Mouse (Mus musculus) brain, embryonic 14.5 days (tissue): Measurements from ENCODE around the gene Nfkbib. TPM values are rescaled to one million over a fixed set of nuclear protein-coding genes. Genes with fewer than 3 reads are reported as not detected.
A peak's percentile ranks its signal among the peaks of the same experiment; 100 is the strongest.

Experiments used
- DNase-seq: peaks from one replicate; pipeline ENCODE4 v3.0.0-alpha.2; 2011; ENCODE audit warnings: low read depth
- CTCF ChIP-seq: fragments of 200-500 bp; IDR thresholded peaks from 2 replicates; pipeline ENCODE4 v1.5.1; 2012; ENCODE audit warnings: inconsistent platforms, mild to moderate bottlenecking, moderate library complexity, borderline replicate concordance; ENCODE audit not compliant: insufficient read depth, insufficient read length; ENCODE audit errors: extremely low read depth
- POLR2A ChIP-seq: fragments of 200-500 bp; IDR thresholded peaks from 2 replicates; pipeline ENCODE4 v1.6.1; 2012; ENCODE audit warnings: mild to moderate bottlenecking, inconsistent platforms, borderline replicate concordance; ENCODE audit not compliant: poor library complexity, insufficient read depth, insufficient read length, severe bottlenecking; ENCODE audit errors: extremely low read depth
- polyA plus RNA-seq: library from polyadenylated mRNA; depleted of rRNA; stranded (reverse); fragments of >200 nt; gene quantifications from 2 replicates; pipeline ENCODE4 v1.2.3, GENCODE M21; 2012

Gene Nfkbib
- polyA plus RNA-seq, 1 experiment = 34.7 TPM

GRCm38 (mm10) chr7:28796562-28796975 is 29.3 kb upstream of the Nfkbib start:
- no peak for TF ChIP-seq POLR2A
- TF ChIP-seq CTCF = peak; percentile 92
- peak; percentile 69 for DNase-seq

GRCm38 (mm10) chr7:28795832-28796231 is 28.5 kb upstream of the Nfkbib start:
- no peak for DNase-seq
- TF ChIP-seq POLR2A (no peak), CTCF (no peak)

GRCm38 (mm10) chr7:28794496-28794895 is 27.2 kb upstream of the Nfkbib start:
- no peak for TF ChIP-seq CTCF
- no peak for TF ChIP-seq POLR2A

GRCm38 (mm10) chr7:28793834-28794233 is 26.5 kb upstream of the Nfkbib start:
- no peak for TF ChIP-seq POLR2A
- TF ChIP-seq CTCF = peak; percentile 19; the same call in 1 of the 2 replicates
- no peak for DNase-seq

More at GRCm38 (mm10) chr7:28794496-28794895, 27.2 kb upstream of the Nfkbib start:
- no peak for DNase-seq

- no peak for TF ChIP-seq CTCF
- TF ChIP-seq POLR2A = no peak
- no peak for DNase-seq
Observed at GRCm38 (mm10) chr7:28792391-28793185, 25.3 kb upstream of the Nfkbib start.

GRCm38 (mm10) chr7:28791706-28792105 is 24.4 kb upstream of the Nfkbib start:
- no peak for DNase-seq
- no peak for TF ChIP-seq CTCF
- no peak for TF ChIP-seq POLR2A

- no peak for DNase-seq
- TF ChIP-seq CTCF (peak; percentile 36; the same call in 1 of the 2 replicates), POLR2A (no peak)
Observed at GRCm38 (mm10) chr7:28790066-28790806, 22.9 kb upstream of the Nfkbib start.

- no peak for TF ChIP-seq CTCF
- TF ChIP-seq POLR2A = no peak
- DNase-seq = no peak
Observed at GRCm38 (mm10) chr7:28789235-28789634, 21.9 kb upstream of the Nfkbib start.

- TF ChIP-seq POLR2A = no peak
- no peak for TF ChIP-seq CTCF
- no peak for DNase-seq
Observed at GRCm38 (mm10) chr7:28788307-28789195, 21.2 kb upstream of the Nfkbib start, which contains the start of gene Rinl. Rinl (plus strand) TSS chr7:28788969.

GRCm38 (mm10) chr7:28787884-28788283 is 20.6 kb upstream of the Nfkbib start:
- DNase-seq = no peak
- TF ChIP-seq POLR2A = no peak
- no peak for TF ChIP-seq CTCF
